Mouse (Mus musculus) heart, postnatal 25 days (tissue): ENCODE measurements around the gene AC129217.1. TPM values are rescaled to one million over a fixed set of nuclear protein-coding genes. Genes with fewer than 3 reads are reported as not detected.
"Not testable (repeated sequence)": the region's sequence is repeated elsewhere in the genome, so short reads cannot be mapped to it uniquely, and the experiment has no call there.

Experiments
- DNase-seq: peaks from one replicate; pipeline ENCODE4 v3.0.0; 2022; ENCODE audit warnings: low spot score
- intact Hi-C: fragments of 180-260 bp; cut with DNase I; formaldehyde crosslinking; loops from one replicate; pipeline ENCODE4 v1.15.1; 2025
- total RNA-seq, 2 experiments: library from RNA; stranded (reverse); gene quantifications; 2 replicates each; pipeline ENCODE4 v1.2.3; 2021

AC129217.1 gene
- total RNA-seq, 2 experiments from 2014 or later: not detected

GRCm38 (mm10) chr19:8853117-8853516, 23.5 kb downstream of the AC129217.1 start:
- no peak for DNase-seq
- intact Hi-C loops: no loop called here

DNA sequence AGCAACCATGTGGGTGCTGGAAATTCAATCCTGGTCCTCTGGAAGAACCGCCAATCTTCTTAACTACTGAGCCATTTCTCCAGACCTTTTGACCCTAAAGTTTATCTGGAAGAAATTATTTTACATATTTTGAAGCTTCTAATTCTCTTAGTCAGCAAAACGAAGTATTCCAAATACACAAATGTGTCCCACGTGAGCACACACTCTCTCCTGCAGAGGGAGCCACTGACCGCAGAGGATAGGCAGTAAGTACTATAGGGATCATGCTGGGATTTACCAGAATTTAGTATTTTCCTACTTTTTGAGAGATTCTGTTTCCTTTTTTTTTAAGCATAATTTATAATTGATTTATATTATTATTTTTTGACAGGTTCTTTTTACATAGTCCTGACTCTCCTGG, 28.1 kb downstream of the AC129217.1 start:
- DNase-seq: no peak
- intact Hi-C loops: no loop called here

GRCm38 (mm10) chr19:8859018-8859417, 29.4 kb downstream of the AC129217.1 start:
- DNase-seq: no peak
- intact Hi-C loops: loop anchor here (1.0 kb wide), 1 partner anchor 251 kb away; no protein-coding TSS in a partner anchor

GRCm38 (mm10) chr19:8864265-8864664, 34.7 kb downstream of the AC129217.1 start:
- no peak for DNase-seq
- intact Hi-C loops: no loop called here

- intact Hi-C loops, DNase-seq: not testable (repeated sequence)
Measured at GRCm38 (mm10) chr19:8870381-8870780, 40.8 kb downstream of the AC129217.1 start.

DNA sequence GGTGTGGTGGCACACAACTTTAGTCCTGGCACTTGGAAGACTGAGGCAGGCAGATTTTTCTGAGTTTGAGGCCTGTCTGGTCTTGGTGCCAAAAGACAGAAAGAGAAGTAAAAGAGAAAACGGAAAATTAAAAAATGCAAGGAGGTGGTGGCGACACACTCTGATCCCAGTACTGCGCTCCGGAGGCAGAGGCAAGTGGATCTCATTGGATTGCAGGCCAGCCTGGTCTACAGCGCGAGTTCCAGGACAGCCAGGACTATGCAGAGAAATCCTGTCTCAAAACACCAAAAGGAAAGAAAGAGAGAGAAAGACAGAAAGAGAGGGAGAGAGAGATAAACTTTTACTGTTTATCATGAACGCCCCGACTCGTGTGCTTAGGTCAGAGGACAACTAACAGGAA, 41.3 kb downstream of the AC129217.1 start:
- no peak for DNase-seq

GRCm38 (mm10) chr19:8871267-8872186, 42.0 kb downstream of the AC129217.1 start, which contains the start of gene Ubxn1:
Gene Ubxn1 (plus strand): TSS chr19:8871496.
- intact Hi-C loops: no loop called here
- DNase-seq: peak; percentile 97

More for the DNA sequence above, 41.3 kb downstream of the AC129217.1 start:
- intact Hi-C loops: no loop called here

GRCm38 (mm10) chr19:8872266-8872840, 42.8 kb downstream of the AC129217.1 start:
- no peak for DNase-seq
- intact Hi-C loops: no loop called here

- no peak for DNase-seq
- intact Hi-C loops: no loop called here
Measured at GRCm38 (mm10) chr19:8875031-8875430, 45.5 kb downstream of the AC129217.1 start.

GRCm38 (mm10) chr19:8880311-8881033, 50.9 kb downstream of the AC129217.1 start, which contains the start of gene Uqcc3:
Gene Uqcc3 (minus strand): TSS chr19:8880923.
- DNase-seq: peak; percentile 83
- intact Hi-C loops: no loop called here

DNA sequence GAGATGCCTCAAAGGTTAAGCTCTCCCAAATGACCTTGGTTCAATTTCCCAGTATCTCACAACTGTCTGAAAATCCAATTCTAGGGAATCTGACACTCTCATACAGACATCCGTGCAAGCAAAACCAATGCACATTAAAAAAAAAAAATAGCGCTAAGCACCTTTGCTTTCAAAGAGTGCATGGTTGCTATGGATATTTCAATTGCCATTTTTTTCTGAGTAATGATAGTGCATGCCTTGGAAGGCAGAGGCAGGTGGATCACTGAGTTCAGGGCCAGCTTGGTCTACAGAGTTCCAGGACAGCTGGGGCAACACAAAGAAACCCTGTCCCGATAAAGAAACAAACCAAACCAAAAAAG, 51.4 kb downstream of the AC129217.1 start:
- DNase-seq: no peak
- intact Hi-C loops: no loop called here

GRCm38 (mm10) chr19:8883616-8884015, 54.0 kb downstream of the AC129217.1 start, which contains the start of the genes Lbhd1 and Gm49403:
Gene Lbhd1 (plus strand): TSS chr19:8883732.
Gene Gm49403 (plus strand): TSS chr19:8883930.
- intact Hi-C loops: no loop called here
- no peak for DNase-seq

- no peak for DNase-seq
- intact Hi-C loops: loop anchor here (5.0 kb wide), 1 partner anchor 45 kb away; no protein-coding TSS in a partner anchor
Measured at GRCm38 (mm10) chr19:8886916-8887584, 57.5 kb downstream of the AC129217.1 start.

DNA sequence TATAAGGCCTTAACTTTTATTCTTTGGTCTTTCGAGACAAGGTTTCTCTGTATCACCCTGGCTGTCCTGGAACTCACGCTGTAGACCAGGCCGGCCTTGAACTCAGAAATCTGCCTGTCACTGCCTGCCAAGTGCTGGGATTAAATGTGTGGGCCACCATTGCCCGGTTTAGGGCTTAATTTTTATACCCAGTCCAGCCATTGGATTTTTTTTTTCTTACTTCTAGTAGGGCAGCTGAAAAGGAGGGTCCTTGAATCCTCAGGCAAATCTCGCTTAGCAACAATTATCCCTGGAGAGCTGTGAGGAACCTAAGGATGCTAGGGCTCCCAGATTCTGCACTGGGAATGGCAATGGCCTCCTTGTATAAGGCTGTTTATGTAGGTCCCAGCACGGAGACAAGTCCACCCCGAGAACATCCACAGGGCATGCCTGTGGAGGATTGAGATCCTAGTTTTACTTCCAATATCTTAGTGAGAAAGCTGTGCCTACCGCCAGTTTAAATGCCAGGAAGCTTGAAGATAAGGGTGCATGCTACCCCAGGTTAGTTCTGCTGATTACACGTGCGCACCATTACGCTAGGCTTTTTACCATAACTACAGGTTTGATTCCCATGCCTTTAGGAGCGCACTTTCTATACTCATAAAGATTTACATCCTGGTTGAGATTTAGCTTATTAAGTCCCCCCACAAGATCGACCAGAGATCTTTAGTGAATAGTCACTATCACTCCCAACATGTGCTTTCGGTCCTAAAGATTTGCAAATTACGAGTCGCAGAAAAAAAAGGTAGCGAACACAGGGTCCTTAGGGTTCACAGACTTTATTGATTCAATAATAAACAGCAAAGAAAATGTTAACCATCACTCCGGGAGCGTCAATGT, 58.3 kb downstream of the AC129217.1 start:
- intact Hi-C loops: loop anchor here (5.0 kb wide), 1 partner anchor 46 kb away; no protein-coding TSS in a partner anchor
- DNase-seq: no peak

DNA sequence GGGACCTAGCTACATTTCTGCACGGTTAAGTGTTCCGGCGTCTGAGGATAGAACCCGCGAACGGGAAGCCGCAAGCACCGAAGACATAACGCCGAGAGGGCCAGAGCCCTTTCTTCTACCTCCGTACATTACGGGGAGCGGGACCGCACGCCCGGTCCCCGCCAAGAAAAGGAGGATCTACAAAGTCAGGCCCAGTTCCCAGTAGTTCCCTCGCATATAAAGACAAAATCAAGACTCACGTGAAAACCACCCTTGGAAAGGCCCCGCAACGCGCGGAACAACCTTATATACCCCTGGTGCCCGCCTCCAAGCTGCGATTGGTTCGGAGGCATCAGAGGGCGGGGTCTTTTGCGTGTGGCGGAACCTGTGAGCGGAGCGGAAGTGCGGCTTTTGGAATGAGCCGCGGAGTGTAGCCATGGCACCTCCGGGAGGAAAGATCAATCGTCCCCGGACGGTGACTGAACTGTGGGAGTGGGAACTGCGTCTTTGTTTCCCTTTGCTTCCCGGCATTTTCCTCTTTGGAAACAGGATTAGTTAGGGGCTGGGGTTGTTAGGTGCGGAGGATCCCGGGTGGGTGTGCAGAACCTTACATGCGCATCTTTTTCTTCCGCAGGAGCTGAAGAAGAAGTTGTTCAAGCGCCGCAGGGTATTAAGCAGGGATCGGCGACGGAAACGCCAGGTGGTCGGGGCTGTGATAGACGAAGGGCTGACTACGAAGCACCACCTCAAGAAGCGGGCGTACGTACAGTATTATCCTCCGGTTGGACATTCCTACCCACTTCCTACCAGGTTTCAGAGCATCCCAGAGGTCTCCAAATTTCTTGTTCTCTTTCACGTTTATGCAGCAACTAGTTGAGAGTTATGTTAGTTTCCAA, 59.2 kb downstream of the AC129217.1 start, which contains the start of the genes 1810009A15Rik and Gm49416:
Gene 1810009A15Rik (plus strand): TSS at position 343 of the 875 bp plus-strand sequence.
Gene Gm49416 (plus strand): TSS at position 416 of the 875 bp plus-strand sequence.
- peak; percentile 90 for DNase-seq
- intact Hi-C loops: loop anchor here (5.0 kb wide), 1 partner anchor 46 kb away; no protein-coding TSS in a partner anchor
